Mouse (Mus musculus) testis, adult 2 months (tissue): Measurements from ENCODE around the gene Ppm1e.

Source experiments
- CTCF ChIP-seq: fragments of 200-500 bp; IDR thresholded peaks from 2 replicates; pipeline ENCODE4 v1.5.1; 2012; ENCODE audit warnings: low read depth, mild to moderate bottlenecking, inconsistent platforms, low read length, moderate library complexity; ENCODE audit not compliant: control insufficient read depth, insufficient read depth, insufficient replicate concordance
- POLR2A ChIP-seq: fragments of 200-500 bp; IDR thresholded peaks from 2 replicates; pipeline ENCODE4 v1.6.1; 2012; ENCODE audit warnings: low read depth, mild to moderate bottlenecking, inconsistent platforms, low read length, moderate library complexity; ENCODE audit not compliant: control insufficient read depth

GRCm38 (mm10) chr11:87279461-87279860 lies 79.4 kb downstream of the Ppm1e start:
- TF ChIP-seq CTCF (no peak), POLR2A (no peak)
